Mouse (Mus musculus) heart, embryonic 14.5 days (tissue): ENCODE data around the gene Eomes. TPM values are rescaled to one million over a fixed set of nuclear protein-coding genes. Genes with fewer than 3 reads are reported as not detected.

Experiments
- ATAC-seq: fragments of 200-750 bp; cut with Nextera tagmentation; 2 replicates; pipeline ENCODE4 v1.8.0; 2017; ENCODE audit warnings: low read depth, moderate TSS enrichment; ENCODE audit not compliant: insufficient number of reproducible peaks, insufficient read depth, low FRiP score
- H3K27ac ChIP-seq, 2 experiments: fragments of 200-500 bp in 1 of 2; fragments of 300-500 bp in 1 of 2; sonication (generic) in 1 of 2; replicated peaks in 1 of 2; 2 replicates each; pipeline ENCODE4 v1.5.1; 2012 to 2014; ENCODE audit warnings: low read depth in 2 of 2, low read length in 2 of 2, control low read depth in 1 of 2, mild to moderate bottlenecking in 1 of 2, mixed read lengths in 1 of 2; ENCODE audit not compliant: control insufficient read depth in 1 of 2, insufficient read depth in 1 of 2
- H3K27me3 ChIP-seq: fragments of 300-500 bp; sonication (generic); 2 replicates; pipeline ENCODE4 v1.6.1; 2014; ENCODE audit warnings: mild to moderate bottlenecking, low read length, control low read depth; ENCODE audit not compliant: control insufficient read depth, insufficient read depth
- H3K36me3 ChIP-seq: fragments of 300-500 bp; sonication (generic); 2 replicates; pipeline ENCODE4 v1.6.1; 2014; ENCODE audit warnings: mild to moderate bottlenecking, control low read depth, low read length, mixed read lengths; ENCODE audit not compliant: control insufficient read depth, insufficient read depth
- H3K4me1 ChIP-seq, 2 experiments: fragments of 200-500 bp in 1 of 2; fragments of 300-500 bp in 1 of 2; sonication (generic) in 1 of 2; 2 replicates each; pipeline ENCODE4 v1.6.1; 2012 to 2014; ENCODE audit warnings: low read length in 2 of 2, control low read depth in 1 of 2, mixed read lengths in 1 of 2; ENCODE audit not compliant: control insufficient read depth in 2 of 2, insufficient read depth in 2 of 2
- H3K4me2 ChIP-seq: fragments of 300-500 bp; sonication (generic); 2 replicates; pipeline ENCODE4 v1.6.1; 2014; ENCODE audit warnings: mild to moderate bottlenecking, low read length
- H3K4me3 ChIP-seq, 2 experiments: fragments of 200-500 bp in 1 of 2; fragments of 300-500 bp in 1 of 2; sonication (generic) in 1 of 2; 2 replicates each; pipeline ENCODE4 v1.5.1; 2012 to 2014; ENCODE audit warnings: low read length in 2 of 2, mild to moderate bottlenecking in 2 of 2, control low read depth in 1 of 2, low read depth in 1 of 2, moderate library complexity in 1 of 2; ENCODE audit not compliant: control insufficient read depth in 1 of 2, insufficient read depth in 1 of 2
- H3K9ac ChIP-seq: fragments of 300-500 bp; sonication (generic); 2 replicates; pipeline ENCODE4 v1.6.1; 2014; ENCODE audit warnings: mild to moderate bottlenecking, low read length
- H3K9me3 ChIP-seq: fragments of 300-500 bp; sonication (generic); 2 replicates; pipeline ENCODE4 v1.6.1; 2016; ENCODE audit warnings: low read length, control low read depth; ENCODE audit not compliant: control insufficient read depth
- WGBS: fragments of 180-500 bp; shearing (Covaris S2); extraction: QIAGEN DNeasy Blood & Tissue Kit; methylation state at CpG from one replicate; pipeline ENCODE4 v1.1.7; 2014; 5-methylcytosine and 5-hydroxymethylcytosine counted together
- polyA plus RNA-seq: library from polyadenylated mRNA; unstranded; fragments of >200 nt; fragmentation: Nextera tagmentation; extraction: Ambion mirVana; gene quantifications from 2 replicates; pipeline ENCODE4 v1.2.1, GENCODE M21; 2014

Eomes gene
- polyA plus RNA-seq, 1 experiment from 2014 or later, result not detected

GRCm38 (mm10) chr9:118532516-118533205 is 54.6 kb downstream of the Eomes start:
- H3K9ac ChIP-seq, result no peak overlapping the region
- WGBS, result 94% methylated on average over 7 of the region's 7 CpGs
- no peak for ATAC-seq
- no peak overlapping the region for H3K27ac ChIP-seq
- no peak overlapping the region for H3K4me3 ChIP-seq
- H3K4me1 ChIP-seq, result no peaks in the 10 kb centered on the region
- no peak overlapping the region for H3K4me2 ChIP-seq
- no peaks in the 10 kb centered on the region for H3K27me3 ChIP-seq
- H3K9me3 ChIP-seq, result no peaks in the 10 kb centered on the region
- H3K36me3 ChIP-seq, result peaks cover 97% of the 10 kb centered on the region

Other genes starting within 250 kb of the Eomes start
- 61.0 and 64.0 TPM in 2 replicates for gene Golga4, start 28.1 kb downstream of the Eomes start, polyA plus RNA-seq
- gene Itga9, start 128.5 kb downstream of the Eomes start, polyA plus RNA-seq, result 15.2 and 16.1 TPM in 2 replicates